ENCODE assay signal across 8 mouse cellular contexts in genomic region chr6:134425216-134425717, GRCm38 (mm10). TPM values are rescaled to one million over a fixed set of nuclear protein-coding genes. Genes with fewer than 3 reads are reported as not detected.
DNase-seq lines count a peak whose midpoint lies in the region; ATAC-seq and TF ChIP-seq lines count a peak whose summit lies in the region.

No protein-coding gene starts in this region.

- TF ChIP-seq CTCF in kidney, adult 2 months (conservative IDR thresholded peaks at IDR 0.05; ENCODE audit: insufficient read depth, insufficient read length, low read depth, low read length): peak; percentile 81
- TF ChIP-seq CTCF in small intestine, adult 2 months (IDR thresholded peaks at IDR 0.05; ENCODE audit: extremely low read depth, insufficient read length, insufficient replicate concordance, low read depth, low read length): peak; percentile 44; the same call in 1 of the 2 replicates

- DNase-seq in 3T3-L1 (ENCODE audit: low read depth, low spot score): peak; percentile 91
- DNase-seq in adrenal gland, postnatal 14 days: peak; percentile 75
- peak; percentile 84 for DNase-seq in embryonic facial prominence, embryonic 11.5 days (ENCODE audit: low spot score)
- peak; percentile 83 to 85 for DNase-seq in heart, adult 9 months (ENCODE audit: low spot score in 2 of 2)
- DNase-seq in kidney, adult 2 months: peak; percentile 84
- peak; percentile 76 for DNase-seq in limb, embryonic 11.5 days (ENCODE audit: low spot score)

- peak; percentile 71 for ATAC-seq in embryonic facial prominence, embryonic 11.5 days (replicated peaks; ENCODE audit: insufficient number of reproducible peaks, low FRiP score, low TSS enrichment, low read depth)
- peak; percentile 67; the same call in 1 of the 2 replicates for ATAC-seq in limb, embryonic 11.5 days (ENCODE audit: insufficient number of reproducible peaks, low FRiP score, low TSS enrichment, low read depth)
- peak; percentile 80 for ATAC-seq in midbrain, embryonic 12.5 days (ENCODE audit: low FRiP score, low read depth)

- no peaks in the 10 kb centered on the region for H3K9me3 ChIP-seq in embryonic facial prominence, embryonic 11.5 days (replicated peaks; ENCODE audit: control insufficient read depth, low read length)
- H3K9me3 ChIP-seq in limb, embryonic 11.5 days (ENCODE audit: control insufficient read depth, low read length): no peaks in the 10 kb centered on the region
- no peaks in the 10 kb centered on the region for H3K9me3 ChIP-seq in midbrain, embryonic 12.5 days

- no peak overlapping the region for H3K27ac ChIP-seq in embryonic facial prominence, embryonic 11.5 days (replicated peaks; ENCODE audit: low read depth, low read length)
- H3K27ac ChIP-seq in kidney, adult 2 months (ENCODE audit: insufficient read depth, low read depth, low read length): 0 out of 2 replicates have a peak overlapping the region, but pooled peaks have one; percentile 5
- H3K27ac ChIP-seq in limb, embryonic 11.5 days (replicated peaks; ENCODE audit: low read depth, low read length): no peak overlapping the region
- no peak overlapping the region for H3K27ac ChIP-seq in midbrain, embryonic 12.5 days (replicated peaks)
- H3K27ac ChIP-seq in small intestine, adult 2 months (ENCODE audit: insufficient read depth, low read depth, low read length): no peak overlapping the region

- H3K36me3 ChIP-seq in embryonic facial prominence, embryonic 11.5 days (replicated peaks; ENCODE audit: control insufficient read depth, insufficient read depth, low read depth, low read length): no peaks in the 10 kb centered on the region
- H3K36me3 ChIP-seq in kidney, adult 2 months (ENCODE audit: control insufficient read depth, insufficient read depth, low read length): no peaks in the 10 kb centered on the region
- H3K36me3 ChIP-seq in limb, embryonic 11.5 days (ENCODE audit: control insufficient read depth, insufficient read depth, low read length): no peaks in the 10 kb centered on the region
- no peaks in the 10 kb centered on the region for H3K36me3 ChIP-seq in midbrain, embryonic 12.5 days
- peaks cover 40% of the 10 kb centered on the region for H3K36me3 ChIP-seq in small intestine, adult 2 months (ENCODE audit: control insufficient read depth, insufficient read depth, low read length)

- 38% methylated on average over 11 of the region's 11 CpGs for WGBS in embryonic facial prominence, embryonic 11.5 days
- WGBS in kidney, adult 2 months: 19% methylated on average over 11 of the region's 11 CpGs
- 40% methylated on average over 11 of the region's 11 CpGs for WGBS in limb, embryonic 11.5 days
- WGBS in midbrain, embryonic 12.5 days: 43% methylated on average over 11 of the region's 11 CpGs
- WGBS in small intestine, adult 2 months: 61% methylated on average over 11 of the region's 11 CpGs

- TF ChIP-seq POLR2A in kidney, adult 2 months (IDR thresholded peaks at IDR 0.05; ENCODE audit: low read depth, low read length): no peak
- TF ChIP-seq POLR2A in small intestine, adult 2 months (IDR thresholded peaks at IDR 0.05; ENCODE audit: low read depth, low read length): no peak

- H3K27me3 ChIP-seq in embryonic facial prominence, embryonic 11.5 days (ENCODE audit: control insufficient read depth, insufficient read depth, low read length): no peaks in the 10 kb centered on the region
- no peaks in the 10 kb centered on the region for H3K27me3 ChIP-seq in kidney, adult 2 months (replicated peaks; ENCODE audit: control insufficient read depth, insufficient read depth, low read length)
- H3K27me3 ChIP-seq in limb, embryonic 11.5 days (ENCODE audit: control insufficient read depth, insufficient read depth, low read length): no peaks in the 10 kb centered on the region
- H3K27me3 ChIP-seq in midbrain, embryonic 12.5 days: 0 out of 2 replicates have a peak, but pooled peaks cover 5% of the 10 kb centered on the region
- no peaks in the 10 kb centered on the region for H3K27me3 ChIP-seq in small intestine, adult 2 months (ENCODE audit: control insufficient read depth, insufficient read depth, low read length)

- H3K4me1 ChIP-seq in embryonic facial prominence, embryonic 11.5 days (ENCODE audit: control insufficient read depth, insufficient read depth, low read length): no peaks in the 10 kb centered on the region
- no peaks in the 10 kb centered on the region for H3K4me1 ChIP-seq in kidney, adult 2 months (ENCODE audit: control insufficient read depth, insufficient read depth, low read length)
- no peaks in the 10 kb centered on the region for H3K4me1 ChIP-seq in limb, embryonic 11.5 days (ENCODE audit: control insufficient read depth, insufficient read depth, low read length)
- H3K4me1 ChIP-seq in midbrain, embryonic 12.5 days: no peaks in the 10 kb centered on the region
- H3K4me1 ChIP-seq in small intestine, adult 2 months (ENCODE audit: control insufficient read depth, insufficient read depth, insufficient read length, low read length): no peaks in the 10 kb centered on the region

- no peak overlapping the region for H3K4me3 ChIP-seq in embryonic facial prominence, embryonic 11.5 days (ENCODE audit: low read depth, low read length)
- H3K4me3 ChIP-seq in kidney, adult 2 months (ENCODE audit: insufficient read depth, low read depth, low read length): peak overlapping the region; percentile 15; the same call in 1 of the 2 replicates
- no peak overlapping the region for H3K4me3 ChIP-seq in limb, embryonic 11.5 days (ENCODE audit: low read depth, low read length)
- no peak overlapping the region for H3K4me3 ChIP-seq in midbrain, embryonic 12.5 days
- no peak overlapping the region for H3K4me3 ChIP-seq in small intestine, adult 2 months (ENCODE audit: low read depth, low read length)

- no peak overlapping the region for H3K9ac ChIP-seq in embryonic facial prominence, embryonic 11.5 days (replicated peaks; ENCODE audit: low read length)
- no peak overlapping the region for H3K9ac ChIP-seq in limb, embryonic 11.5 days (ENCODE audit: low read length)
- no peak overlapping the region for H3K9ac ChIP-seq in midbrain, embryonic 12.5 days (replicated peaks)

- H3K4me2 ChIP-seq in embryonic facial prominence, embryonic 11.5 days (ENCODE audit: low read depth, low read length): no peak overlapping the region; the same call in 1 of the 2 replicates
- no peak overlapping the region for H3K4me2 ChIP-seq in limb, embryonic 11.5 days (ENCODE audit: low read depth, severe bottlenecking)
- no peak overlapping the region for H3K4me2 ChIP-seq in midbrain, embryonic 12.5 days (replicated peaks)

RNA-seq across cellular contexts. Expression of gene Bcl2l14, which starts 29.1 kb away (rescaled TPM):
- total RNA-seq in adrenal gland, postnatal 14 days (2021): 0.15 and 0.23 TPM in 2 replicates
- polyA plus RNA-seq in embryonic facial prominence, embryonic 11.5 days (2014; fragmentation: Nextera tagmentation; extraction: Ambion mirVana): 0.61 and 0.79 TPM in 2 replicates
- polyA plus RNA-seq in kidney, adult 2 months (2012; rRNA removed): 0.77 and 1.1 TPM in 2 replicates
- polyA plus RNA-seq in limb, embryonic 11.5 days (2014; fragmentation: Nextera tagmentation; extraction: Ambion mirVana): 0.57 and 0.79 TPM in 2 replicates
- 0.10 TPM in 1 of 2 replicates, not detected in the other for polyA plus RNA-seq in midbrain, embryonic 12.5 days (2016; fragmentation: Nextera tagmentation; extraction: Ambion mirVana)
- polyA plus RNA-seq in small intestine, adult 2 months (2012; rRNA removed): 7.9 TPM in 2 replicates
